23 mouse cellular contexts compared by ENCODE assay signal in the genomic region with DNA sequence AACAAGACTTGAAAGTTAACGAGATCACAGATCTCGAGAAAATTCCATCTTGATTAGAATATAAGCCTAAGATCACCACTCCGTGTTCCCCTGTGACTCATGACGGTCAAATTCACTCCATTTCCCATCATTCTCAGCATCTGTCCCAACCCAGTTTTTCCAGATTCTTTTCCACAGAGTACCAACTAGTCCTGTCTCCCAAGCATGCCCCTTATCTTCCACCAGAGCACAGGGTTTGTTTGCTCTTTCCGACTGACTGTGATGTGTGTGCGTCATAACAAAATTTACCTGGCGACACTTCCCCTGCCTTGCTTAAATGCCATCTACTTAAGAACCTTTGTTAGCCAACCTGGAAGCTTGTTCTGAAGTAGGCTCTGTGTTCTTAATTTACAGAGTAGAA.
A peak's percentile ranks its signal among the peaks of the same experiment; 100 is the strongest.
DNase-seq lines count a peak whose midpoint lies in the region; ATAC-seq and TF ChIP-seq lines count a peak whose summit lies in the region.
"Had no signal": no experiment of that assay in that cellular context is flagged by ENCODE, and none has a peak within 500 bp of the region (broad histone marks: within the 10 kb centered on the region; RNA-seq: fewer than 3 reads in every experiment).

No protein-coding gene starts in this region.

- H3K4me1 ChIP-seq in heart, adult 2 months (ENCODE audit: control insufficient read depth, insufficient read depth, low read length): no peaks in the 10 kb centered on the region; the same call in 1 of the 2 replicates
- H3K4me1 ChIP-seq in lung, postnatal 0 days (ENCODE audit: insufficient read depth, low read depth, low read length): peaks cover 6% of the 10 kb centered on the region; the same call in 1 of the 2 replicates
- H3K4me1 ChIP-seq in stomach, postnatal 0 days (replicated peaks; ENCODE audit: control insufficient read depth, insufficient read depth): no peaks in the 10 kb centered on the region
- H3K4me1 ChIP-seq in midbrain, embryonic 13.5 days (replicated peaks): peaks cover 22% of the 10 kb centered on the region

- H3K27ac ChIP-seq in heart, adult 2 months: no peak overlapping the region
- no peak overlapping the region; the same call in 1 of the 2 replicates for H3K27ac ChIP-seq in lung, postnatal 0 days (ENCODE audit: low read length)
- H3K27ac ChIP-seq in stomach, postnatal 0 days (replicated peaks): no peak overlapping the region
- no peak overlapping the region for H3K27ac ChIP-seq in midbrain, embryonic 13.5 days
- H3K27ac ChIP-seq: embryonic facial prominence, embryonic 10.5 days; forebrain, embryonic 13.5 days; heart, embryonic 10.5 days; hindbrain, embryonic 12.5 days had no signal

- ATAC-seq in lung, postnatal 0 days: peak; percentile 96
- ATAC-seq in stomach, postnatal 0 days (ENCODE audit: low FRiP score, low TSS enrichment): peak; percentile 82
- no peak for ATAC-seq in midbrain, embryonic 13.5 days
- ATAC-seq: CD4-positive, CD25-positive, alpha-beta regulatory T cell, adult 4 months; forebrain, embryonic 13.5 days; forebrain, postnatal 0 days had no signal

- H3K27me3 ChIP-seq in heart, adult 2 months (ENCODE audit: control insufficient read depth, insufficient read depth, low read length): no peaks in the 10 kb centered on the region
- H3K27me3 ChIP-seq in lung, postnatal 0 days (replicated peaks; ENCODE audit: insufficient read depth, low read length): no peaks in the 10 kb centered on the region
- no peaks in the 10 kb centered on the region for H3K27me3 ChIP-seq in stomach, postnatal 0 days (ENCODE audit: control insufficient read depth, insufficient read depth, low read length)
- H3K27me3 ChIP-seq in midbrain, embryonic 13.5 days: no peaks in the 10 kb centered on the region
- H3K27me3 ChIP-seq: forebrain, embryonic 13.5 days; hindbrain, embryonic 12.5 days had no signal

- H3K9me3 ChIP-seq in lung, postnatal 0 days (ENCODE audit: low read length): no peaks in the 10 kb centered on the region
- H3K9me3 ChIP-seq in stomach, postnatal 0 days (ENCODE audit: control insufficient read depth, low read length): no peaks in the 10 kb centered on the region
- H3K9me3 ChIP-seq in midbrain, embryonic 13.5 days: no peaks in the 10 kb centered on the region
- H3K9me3 ChIP-seq: embryonic facial prominence, embryonic 10.5 days; forebrain, embryonic 13.5 days; heart, embryonic 10.5 days; hindbrain, embryonic 12.5 days had no signal

- peak; percentile 27 for DNase-seq in heart, adult 11 months
- no peak for DNase-seq in heart, adult 2 months
- DNase-seq in lung, postnatal 0 days (ENCODE audit: low spot score): peak; percentile 88
- peak; percentile 17 to 41 for DNase-seq in lung, postnatal 4 days
- peak; percentile 28 for DNase-seq in stomach, postnatal 0 days (ENCODE audit: low spot score)
- DNase-seq in kidney, adult 9 months: no peak
- DNase-seq: adrenal gland, adult 8-10 months; adrenal gland, postnatal 36 days; B cell, adult 2 months; cerebellum, adult 11 months; cerebellum, adult 8-10 months; cerebellum, postnatal 25 days; forebrain, postnatal 0 days; gastrocnemius, postnatal 14 days; heart, postnatal 10 days; heart, postnatal 4 days had no signal

- no peak overlapping the region for H3K4me2 ChIP-seq in lung, postnatal 0 days (replicated peaks; ENCODE audit: low read depth, low read length)
- H3K4me2 ChIP-seq in stomach, postnatal 0 days (replicated peaks; ENCODE audit: low read depth): no peak overlapping the region
- no peak overlapping the region for H3K4me2 ChIP-seq in midbrain, embryonic 13.5 days (replicated peaks)
- H3K4me2 ChIP-seq: forebrain, embryonic 13.5 days; hindbrain, embryonic 12.5 days had no signal

- no peaks in the 10 kb centered on the region for H3K79me2 ChIP-seq in heart, adult 2 months (replicated peaks; ENCODE audit: control insufficient read depth, insufficient read depth, low read length)

- H3K36me3 ChIP-seq in heart, adult 2 months (ENCODE audit: control insufficient read depth, insufficient read depth, low read length): no peaks in the 10 kb centered on the region; the same call in 1 of the 2 replicates
- no peaks in the 10 kb centered on the region; the same call in 1 of the 2 replicates for H3K36me3 ChIP-seq in lung, postnatal 0 days (ENCODE audit: insufficient read depth, low read length)
- H3K36me3 ChIP-seq in stomach, postnatal 0 days (ENCODE audit: control insufficient read depth, insufficient read depth, low read length): peaks cover 2% of the 10 kb centered on the region; the same call in 1 of the 2 replicates
- peaks cover 19% of the 10 kb centered on the region for H3K36me3 ChIP-seq in midbrain, embryonic 13.5 days
- H3K36me3 ChIP-seq: G1E had no signal

- intact Hi-C loops in heart, adult 2 months (cut with DNase I): no loop called here

- no peak for TF ChIP-seq EP300 in heart, adult 2 months (IDR thresholded peaks at IDR 0.05; ENCODE audit: insufficient read depth, low read depth, low read length)
- peak; percentile 99 for TF ChIP-seq EP300 in lung, postnatal 0 days (IDR thresholded peaks at IDR 0.05)
- no peak for TF ChIP-seq EP300 in stomach, postnatal 0 days (optimal IDR thresholded peaks at IDR 0.05)

- no peak overlapping the region for H3K4me3 ChIP-seq in heart, adult 2 months
- H3K4me3 ChIP-seq in lung, postnatal 0 days (ENCODE audit: low read depth, low read length): no peak overlapping the region
- H3K4me3 ChIP-seq in stomach, postnatal 0 days (ENCODE audit: low read depth, low read length): no peak overlapping the region
- H3K4me3 ChIP-seq in midbrain, embryonic 13.5 days (replicated peaks): no peak overlapping the region
- H3K4me3 ChIP-seq: embryonic facial prominence, embryonic 10.5 days; forebrain, embryonic 13.5 days; heart, embryonic 10.5 days; hindbrain, embryonic 12.5 days had no signal

- H3K9ac ChIP-seq in heart, adult 2 months (ENCODE audit: low read depth, low read length): no peak overlapping the region
- H3K9ac ChIP-seq in lung, postnatal 0 days (replicated peaks; ENCODE audit: low read depth): no peak overlapping the region
- no peak overlapping the region for H3K9ac ChIP-seq in stomach, postnatal 0 days (ENCODE audit: low read length)
- no peak overlapping the region for H3K9ac ChIP-seq in midbrain, embryonic 13.5 days (replicated peaks)
- H3K9ac ChIP-seq: forebrain, embryonic 13.5 days; forebrain, postnatal 0 days; hindbrain, embryonic 12.5 days had no signal

- 88% methylated on average over 7 of the region's 7 CpGs for WGBS in heart, adult 2 months
- WGBS in lung, postnatal 0 days: 55% methylated on average over 7 of the region's 7 CpGs
- 59% methylated on average over 7 of the region's 7 CpGs for WGBS in stomach, postnatal 0 days
- 91% methylated on average over 7 of the region's 7 CpGs for WGBS in midbrain, embryonic 13.5 days

- no peak for TF ChIP-seq CTCF in heart, adult 2 months (IDR thresholded peaks at IDR 0.05)
- no peak for TF ChIP-seq CTCF in lung, postnatal 0 days (IDR thresholded peaks at IDR 0.05)
- no peak for TF ChIP-seq CTCF in stomach, postnatal 0 days (IDR thresholded peaks at IDR 0.05; ENCODE audit: low read depth)

- no peak for TF ChIP-seq POLR2A in heart, adult 2 months (IDR thresholded peaks at IDR 0.05; ENCODE audit: insufficient read depth, low read depth, low read length)

Comparison
In these comparisons a context has a peak if more than half of its experiments do, and no peak if none do; other contexts are left out.
1. DNase-seq: peak in heart, adult 11 months (single experiment), lung, postnatal 0 days (single experiment), lung, postnatal 4 days (2 of 2) and stomach, postnatal 0 days (single experiment); none in heart, adult 2 months (0 of 2) and kidney, adult 9 months (single experiment).